Mouse (Mus musculus): Measurements from ENCODE around the gene Dnah2.
"Not testable (repeated sequence)": the region's sequence is repeated elsewhere in the genome, so short reads cannot be mapped to it uniquely, and the experiment has no call there.

The Dnah2 gene

DNA sequence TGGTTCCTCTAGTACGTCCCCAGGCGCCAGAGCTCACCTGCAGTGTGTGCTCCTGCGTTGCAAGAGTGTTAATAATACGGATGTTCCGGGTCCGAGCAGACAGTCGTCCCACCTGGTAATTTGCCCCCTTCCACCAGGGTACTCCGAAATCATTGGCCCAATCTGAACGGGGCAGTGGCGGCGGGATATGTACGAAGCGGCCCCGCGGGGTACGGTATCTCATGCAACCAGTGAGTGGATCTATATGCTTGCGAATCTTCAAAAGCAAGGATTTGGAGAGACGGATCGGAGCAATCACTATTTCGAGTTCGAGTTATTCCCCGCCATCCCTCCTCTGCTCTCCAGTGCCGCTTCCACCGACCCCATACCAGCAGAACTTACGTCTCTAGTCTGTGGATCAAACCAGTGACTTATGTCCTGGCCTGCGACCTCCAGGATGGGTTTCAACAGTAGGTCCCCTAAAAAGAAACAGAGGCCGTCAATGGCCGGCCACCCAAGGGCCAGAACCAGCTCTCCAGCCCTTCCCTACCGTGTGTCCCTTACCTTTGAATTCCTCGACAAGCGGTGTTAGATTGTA is 154.2 kb downstream of the Dnah2 start:
- DNase-seq (ENCODE audit: low read depth, low spot score) = not testable (repeated sequence)

DNA sequence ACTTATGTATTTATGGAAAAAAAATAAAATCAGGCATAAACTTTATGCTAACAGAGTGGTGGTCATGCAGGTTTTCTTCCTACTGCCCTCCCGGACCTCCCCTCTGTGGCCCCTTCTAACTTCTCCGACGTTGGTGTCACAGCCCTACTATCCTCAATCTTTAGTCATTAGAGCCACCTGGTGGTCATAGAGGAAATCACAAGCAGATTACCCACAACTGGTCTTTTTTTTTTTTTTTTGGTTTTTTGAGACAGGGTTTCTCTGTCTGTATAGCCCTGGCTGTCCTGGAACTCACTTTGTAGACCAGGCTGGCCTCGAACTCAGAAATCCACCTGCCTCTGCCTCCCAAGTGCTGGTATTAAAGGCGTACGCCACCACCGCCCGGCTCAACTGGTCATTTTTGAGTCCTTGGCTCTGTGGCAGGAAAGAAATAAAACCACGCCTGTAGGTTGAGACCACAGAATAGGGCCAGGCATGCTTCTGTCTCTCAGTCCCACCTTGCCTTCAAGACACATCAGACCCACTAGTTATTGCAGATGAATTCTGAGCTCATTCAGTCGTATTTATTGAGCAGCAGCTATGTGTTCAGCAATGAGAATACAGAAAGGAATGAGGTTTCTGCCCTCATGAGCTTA is 158.4 kb downstream of the Dnah2 start:
- DNase-seq (ENCODE audit: low read depth, low spot score) = no peak

DNA sequence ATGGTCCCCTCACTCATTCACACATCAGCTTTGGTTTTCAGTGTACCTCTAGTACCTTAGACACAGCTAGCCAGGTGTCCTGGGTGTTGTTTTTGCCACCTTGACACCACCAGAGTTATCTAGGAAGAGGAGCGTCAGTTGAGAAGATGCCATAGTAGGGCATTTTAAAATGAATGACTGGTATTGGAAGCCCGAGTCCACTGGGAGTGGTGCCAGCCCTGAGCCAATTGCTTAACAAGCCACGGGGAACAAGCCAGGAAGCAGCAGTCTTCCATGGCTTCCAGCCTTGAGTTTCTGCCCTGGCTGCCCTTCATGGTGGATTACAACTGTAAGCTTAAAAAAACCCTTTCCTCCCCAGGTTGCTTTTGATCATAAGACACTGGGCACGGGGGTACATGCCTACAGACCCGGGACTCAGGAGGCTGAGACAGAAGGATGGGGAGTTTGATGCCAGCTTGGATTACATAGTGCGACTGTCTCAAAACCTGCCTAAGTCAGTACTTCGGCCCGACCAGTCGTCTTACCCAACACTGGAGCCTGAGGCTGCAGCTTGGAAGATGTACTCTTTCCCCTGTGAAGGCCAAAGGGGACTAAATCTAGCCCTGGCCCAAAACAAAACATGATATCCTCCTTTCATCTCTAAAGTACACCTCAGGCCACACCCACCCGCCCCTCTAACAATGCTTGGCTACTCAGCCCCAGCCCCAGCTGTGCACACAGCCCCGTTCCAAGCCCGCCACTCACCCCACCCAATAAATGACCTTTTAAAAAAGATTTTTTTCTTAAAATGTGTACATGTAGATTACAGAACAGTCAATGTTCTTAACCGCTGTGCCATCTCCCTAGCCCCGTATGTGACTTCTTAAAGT is 159.1 kb downstream of the Dnah2 start:
- DNase-seq (ENCODE audit: low read depth, low spot score) = no peak

DNA sequence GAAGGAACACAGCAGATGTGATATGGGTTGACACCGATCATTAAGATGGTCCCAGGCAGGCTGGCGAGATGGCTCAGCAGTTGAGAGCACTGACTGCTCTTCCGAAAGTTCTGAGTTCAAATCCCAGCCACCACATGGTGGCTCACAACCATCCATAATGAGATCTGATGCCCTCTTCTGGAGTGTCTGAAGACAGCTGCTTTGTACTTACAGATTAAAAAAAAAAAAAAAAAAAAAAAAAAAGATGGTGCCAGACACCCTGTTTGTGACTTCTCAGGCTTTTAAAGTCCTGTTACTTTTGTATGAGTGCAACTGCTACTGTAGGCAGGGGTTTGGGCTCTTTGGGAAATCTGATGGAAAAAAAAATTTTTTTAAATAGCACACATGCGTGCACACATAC is 160.2 kb downstream of the Dnah2 start:
- DNase-seq (ENCODE audit: low read depth, low spot score) = no peak

DNA sequence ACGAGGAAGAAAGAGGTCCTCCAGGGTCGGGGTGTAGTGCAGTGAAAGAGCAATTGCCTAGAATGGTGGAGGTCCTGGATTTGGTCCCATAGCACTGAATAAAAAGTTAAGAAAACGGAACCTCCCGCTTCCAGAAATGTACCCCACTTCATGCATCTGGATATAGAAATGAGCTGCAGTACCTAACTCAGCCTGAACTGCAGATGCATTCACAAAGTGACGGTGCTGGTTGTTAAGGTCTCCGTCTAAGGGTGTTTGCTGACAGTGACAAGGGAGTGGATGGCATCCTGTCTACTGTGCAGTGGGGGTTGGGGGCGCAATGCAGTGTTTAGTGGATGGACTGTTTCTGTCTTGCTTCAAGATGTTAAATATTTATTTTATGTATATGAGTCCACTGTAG is 162.2 kb downstream of the Dnah2 start:
- DNase-seq (ENCODE audit: low read depth, low spot score) = no peak

DNA sequence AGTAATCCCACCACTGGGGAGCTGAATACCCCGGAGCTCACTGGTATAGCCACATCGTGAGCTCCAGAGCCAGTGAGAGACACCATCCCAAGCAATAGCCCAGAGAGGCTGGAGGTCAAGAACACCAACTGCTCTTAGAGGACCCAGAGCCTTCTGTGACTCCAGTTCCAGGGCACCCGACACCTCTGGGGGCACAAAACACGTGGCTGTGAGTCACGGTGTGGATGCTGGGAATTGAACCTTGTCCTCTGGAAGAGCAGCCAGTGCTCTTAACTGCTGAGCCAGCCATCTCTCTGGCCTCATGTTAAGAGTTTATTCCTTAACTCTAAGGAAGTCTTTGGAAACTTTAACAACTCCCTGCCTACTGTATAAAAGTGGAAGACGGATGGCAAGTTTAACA is 163.9 kb downstream of the Dnah2 start:
- no peak for DNase-seq (ENCODE audit: low read depth, low spot score)

DNA sequence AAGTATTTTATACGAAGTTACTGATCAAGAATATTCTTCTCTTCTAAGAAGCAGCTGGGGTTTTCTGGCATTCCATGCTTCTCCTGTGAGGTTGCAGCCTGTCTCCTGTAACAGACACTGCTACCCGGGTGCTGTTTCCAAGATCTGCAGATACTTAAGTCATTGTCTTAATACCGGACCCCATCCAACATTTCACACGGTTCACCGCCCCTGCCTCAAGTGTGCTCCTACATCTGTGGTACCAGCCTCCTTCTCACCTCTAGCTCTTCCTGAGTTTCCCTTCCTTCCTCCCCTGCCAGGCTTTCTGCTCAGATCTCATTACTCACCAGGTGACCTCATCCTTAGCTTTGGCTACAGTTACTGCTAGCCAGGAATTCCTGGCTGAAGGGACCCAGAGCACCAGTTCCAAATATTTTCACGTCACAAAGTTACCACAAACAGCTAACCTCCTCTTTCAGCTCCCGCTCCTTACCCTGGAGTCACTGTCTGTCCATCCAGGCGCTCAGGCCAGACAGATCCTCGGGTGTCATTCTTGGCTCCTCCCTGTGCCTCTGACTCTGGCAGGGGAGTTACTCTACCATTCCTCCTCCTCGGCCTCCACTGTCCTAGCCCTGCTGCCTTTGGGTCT is 166.3 kb downstream of the Dnah2 start:
- no peak for DNase-seq (ENCODE audit: low read depth, low spot score)

- DNase-seq (ENCODE audit: low read depth, low spot score) = no peak
Measured at GRCm38 (mm10) chr11:69381356-69381755, 167.6 kb downstream of the Dnah2 start.

GRCm38 (mm10) chr11:69379600-69379999 is 169.3 kb downstream of the Dnah2 start:
- DNase-seq (ENCODE audit: low read depth, low spot score) = no peak

- no peak for DNase-seq (ENCODE audit: low read depth, low spot score)
Measured at GRCm38 (mm10) chr11:69377766-69378165, 171.1 kb downstream of the Dnah2 start.

DNA sequence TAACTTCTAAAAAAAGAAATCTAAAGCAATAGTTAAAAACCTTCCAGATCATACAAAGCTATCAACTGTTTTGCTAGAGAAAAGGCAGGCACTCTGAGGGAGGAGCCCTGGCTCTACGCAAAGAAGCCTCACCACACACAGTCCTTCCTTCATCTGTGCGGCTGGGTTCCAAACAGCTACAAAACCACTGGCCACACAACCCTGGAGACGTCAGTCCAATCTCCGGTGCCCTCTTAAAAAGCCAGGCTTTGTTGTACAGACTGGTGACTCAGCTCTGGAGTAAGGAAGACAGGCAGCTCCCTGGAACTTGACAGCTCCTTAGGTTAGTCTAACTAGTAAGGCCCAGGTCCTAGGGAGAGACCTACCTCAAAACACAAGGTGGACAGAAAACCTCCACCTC is 173.3 kb downstream of the Dnah2 start:
- DNase-seq (ENCODE audit: low read depth, low spot score) = no peak

DNA sequence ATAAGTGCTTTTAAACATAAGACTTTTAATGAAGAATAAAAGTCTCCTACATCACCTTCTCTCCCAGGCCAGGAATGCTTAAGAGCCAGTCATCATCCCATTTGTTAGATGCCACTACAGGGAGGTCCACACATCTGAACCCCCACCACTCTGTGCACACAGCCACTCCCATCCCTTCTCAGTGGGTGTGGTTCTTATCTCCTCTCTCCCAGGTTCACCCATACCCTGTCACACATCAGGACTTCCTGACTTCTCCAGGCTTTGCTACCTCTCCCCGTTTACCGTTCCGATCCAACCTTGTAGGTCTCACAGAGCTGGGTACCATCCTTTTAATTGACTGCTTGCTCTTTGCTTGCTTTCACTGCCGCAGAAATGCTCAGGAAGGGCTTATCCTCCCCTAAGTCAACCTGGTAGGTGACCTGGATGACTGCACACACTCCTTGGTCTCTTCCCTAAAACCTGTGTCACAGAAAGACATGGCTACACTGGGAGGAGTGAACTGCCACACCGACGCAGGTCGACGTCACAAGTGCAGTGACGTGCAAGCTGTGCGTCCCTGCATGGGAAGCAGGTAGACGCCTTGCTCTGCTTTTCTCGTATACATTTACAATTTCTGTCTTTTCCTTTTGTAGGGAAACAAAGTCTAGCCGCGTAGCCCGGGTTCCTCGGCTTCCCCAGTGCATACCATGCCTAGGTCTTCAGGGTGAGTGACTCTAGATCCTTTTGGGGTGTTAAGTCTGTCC is 175.5 kb downstream of the Dnah2 start:
- no peak for DNase-seq (ENCODE audit: low read depth, low spot score)

GRCm38 (mm10) chr11:69372780-69373170 is 176.1 kb downstream of the Dnah2 start:
- no peak for DNase-seq (ENCODE audit: low read depth, low spot score)

- no peak for DNase-seq (ENCODE audit: low read depth, low spot score)
Measured at GRCm38 (mm10) chr11:69372056-69372779, 176.7 kb downstream of the Dnah2 start.

GRCm38 (mm10) chr11:69371601-69372000 is 177.3 kb downstream of the Dnah2 start:
- no peak for DNase-seq (ENCODE audit: low read depth, low spot score)

DNA sequence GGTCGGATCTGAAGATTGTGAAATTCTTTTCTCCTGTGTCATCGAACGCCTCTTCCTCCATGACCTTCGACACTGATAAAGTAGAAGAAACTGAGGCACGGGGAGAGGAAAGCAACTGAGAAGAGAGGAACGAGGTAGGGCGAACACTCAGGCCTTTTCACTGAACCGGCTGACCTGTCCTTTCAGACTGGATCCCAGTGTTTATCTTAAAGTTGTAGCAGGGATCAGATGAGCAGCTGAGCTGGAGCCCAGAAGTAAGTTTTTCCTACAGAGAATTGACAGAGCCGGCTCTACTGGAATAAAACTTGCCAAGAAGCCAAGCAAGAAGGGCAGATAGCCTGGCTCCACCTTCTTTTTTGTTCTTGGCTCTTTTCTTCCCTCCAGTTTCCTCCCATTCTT is 178.1 kb downstream of the Dnah2 start:
- no peak for DNase-seq (ENCODE audit: low read depth, low spot score)

Data from skeletal muscle tissue, adult 2 months (tissue).